Mouse (Mus musculus): Measurements from ENCODE around the gene Otop3. TPM values are rescaled to one million over a fixed set of nuclear protein-coding genes. Genes with fewer than 3 reads are reported as not detected.

Otop3 gene
- polyA plus RNA-seq, 1 experiment from 2014 or later: not detected

DNA sequence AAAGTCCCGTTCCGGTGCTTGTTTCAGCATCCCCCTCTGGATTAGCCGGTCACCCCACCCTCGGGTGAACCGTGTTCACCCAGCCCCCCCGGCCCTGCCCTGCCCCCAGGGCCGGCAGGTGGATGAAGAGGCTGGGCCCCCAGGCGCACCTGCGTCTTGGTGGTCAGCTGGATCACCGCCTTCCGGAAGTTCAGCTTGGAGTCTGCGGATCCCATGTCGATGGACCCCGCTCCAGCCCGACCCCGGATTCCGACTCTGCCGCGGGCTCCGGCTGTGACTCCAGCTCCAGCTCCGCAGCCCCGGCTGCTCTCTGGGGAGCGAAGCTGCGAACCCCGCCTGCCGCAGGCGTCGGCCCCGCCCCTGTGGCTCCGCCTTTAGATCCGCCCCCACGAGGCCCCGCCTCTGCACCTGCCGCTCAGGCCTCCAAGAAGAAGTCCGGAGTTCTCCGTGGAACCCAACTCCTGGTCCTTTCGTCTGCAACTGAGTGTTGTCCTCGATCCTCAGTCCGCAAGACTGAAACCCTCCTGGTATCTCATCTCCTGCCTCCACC lies 32.9 kb downstream of the Otop3 start, which contains the start of gene Hid1:
Gene Hid1 (minus strand): TSS at position 362 of the 550 bp plus-strand sequence.
- peak within 1 kb of the TSS; percentile 37 for H3K9ac ChIP-seq
- no peaks in the 10 kb centered on the region for H3K9me3 ChIP-seq
- under 1% methylated on average over 39 of the region's 39 CpGs for WGBS
- peak within 1 kb of the TSS; percentile 79 for H3K4me2 ChIP-seq (replicated peaks)
- peak within 1 kb of the TSS; percentile 37 for H3K4me3 ChIP-seq
- peak; percentile 67; the same call in 1 of the 2 replicates for ATAC-seq (ENCODE audit: insufficient number of reproducible peaks, insufficient read depth, low FRiP score, low TSS enrichment)
- H3K36me3 ChIP-seq: no peaks in the 10 kb centered on the region
- no peak within 1 kb of the TSS for H3K27ac ChIP-seq
- H3K4me1 ChIP-seq: peaks cover 8% of the 10 kb centered on the region
- peaks cover 56% of the 10 kb centered on the region for H3K27me3 ChIP-seq

DNA sequence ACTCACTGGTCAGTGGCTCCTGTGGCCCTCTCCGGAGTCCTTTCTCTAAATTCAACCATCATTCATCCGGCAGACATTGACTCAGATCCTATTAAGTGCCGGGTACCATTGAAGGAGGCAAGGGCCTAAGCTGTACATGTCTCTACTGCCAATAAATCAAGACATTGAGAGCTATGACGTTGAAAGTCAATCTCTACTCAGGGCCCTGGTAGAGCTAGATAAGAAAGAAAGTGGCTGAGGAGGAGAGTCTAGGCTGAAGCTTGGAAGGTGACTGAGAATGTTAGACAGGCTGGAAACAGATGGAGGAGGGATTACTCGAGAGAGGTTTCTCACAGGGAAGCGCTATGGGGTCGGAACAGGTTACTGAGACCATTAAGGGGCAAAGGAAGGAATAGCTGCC lies 35.8 kb downstream of the Otop3 start:
- Histone ChIP-seq H3K36me3 (no peaks in the 10 kb centered on the region), H3K9ac (no peak overlapping the region), H3K4me3 (no peak overlapping the region), H3K4me1 (peaks cover 8% of the 10 kb centered on the region), H3K4me2 (replicated peaks) (no peak overlapping the region), H3K27ac (no peak overlapping the region), H3K27me3 (peaks cover 76% of the 10 kb centered on the region), H3K9me3 (no peaks in the 10 kb centered on the region)
- no peak for ATAC-seq (ENCODE audit: insufficient number of reproducible peaks, insufficient read depth, low FRiP score, low TSS enrichment)
- WGBS: 59% methylated on average over 7 of the region's 7 CpGs

DNA sequence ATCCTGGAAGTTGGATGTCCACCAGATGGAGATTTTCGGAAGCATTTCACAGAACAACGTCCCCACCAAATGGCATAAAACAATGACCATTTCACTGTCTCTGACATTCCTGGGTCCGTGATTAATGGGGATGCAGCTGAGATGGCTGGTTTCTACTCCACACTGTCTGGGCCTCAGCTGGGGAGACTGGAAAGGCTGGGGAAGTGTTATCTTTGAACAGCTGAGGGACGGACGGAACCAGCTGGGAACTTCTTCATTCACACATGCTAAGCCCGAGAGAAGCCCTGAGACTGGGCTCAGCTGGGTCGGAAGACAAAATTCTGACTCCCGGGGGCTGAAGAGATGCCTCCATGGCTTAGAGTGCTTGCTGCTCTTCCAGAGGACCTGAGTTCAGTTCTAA lies 36.8 kb downstream of the Otop3 start:
- no peak overlapping the region for H3K4me2 ChIP-seq (replicated peaks)
- H3K9ac ChIP-seq: no peak overlapping the region
- no peak overlapping the region for H3K27ac ChIP-seq
- no peak for ATAC-seq (ENCODE audit: insufficient number of reproducible peaks, insufficient read depth, low FRiP score, low TSS enrichment)
- H3K9me3 ChIP-seq: no peaks in the 10 kb centered on the region
- peaks cover 8% of the 10 kb centered on the region for H3K4me1 ChIP-seq
- H3K36me3 ChIP-seq: no peaks in the 10 kb centered on the region
- WGBS: 67% methylated on average over 8 of the region's 8 CpGs
- H3K4me3 ChIP-seq: no peak overlapping the region
- peaks cover 75% of the 10 kb centered on the region for H3K27me3 ChIP-seq

DNA sequence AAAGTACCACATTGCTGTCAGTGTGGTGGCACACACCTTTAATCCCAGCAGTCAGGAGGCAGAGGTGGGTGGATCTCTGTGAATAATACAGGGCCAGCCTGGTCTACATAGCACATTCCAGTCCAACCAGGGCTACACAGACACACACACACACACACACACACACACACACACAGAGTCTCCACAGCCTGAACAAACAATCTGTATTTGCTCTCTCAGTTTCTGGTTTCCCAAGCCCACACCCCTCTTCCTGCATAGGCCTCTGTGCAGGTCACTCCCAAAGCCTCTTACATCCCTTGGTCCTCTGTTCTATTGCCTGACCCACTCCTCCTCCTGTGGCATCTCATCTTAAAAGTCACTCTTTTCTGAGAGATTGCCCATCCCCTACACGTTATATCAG lies 37.5 kb downstream of the Otop3 start:
- peaks cover 68% of the 10 kb centered on the region for H3K27me3 ChIP-seq
- H3K4me2 ChIP-seq (replicated peaks): no peak overlapping the region
- H3K4me3 ChIP-seq: no peak overlapping the region
- peaks cover 3% of the 10 kb centered on the region for H3K4me1 ChIP-seq
- H3K27ac ChIP-seq: no peak overlapping the region
- no peak for ATAC-seq (ENCODE audit: insufficient number of reproducible peaks, insufficient read depth, low FRiP score, low TSS enrichment)
- H3K36me3 ChIP-seq: no peaks in the 10 kb centered on the region
- no peak overlapping the region for H3K9ac ChIP-seq
- WGBS: 60% methylated on average over 1 of the region's 1 CpGs
- no peaks in the 10 kb centered on the region for H3K9me3 ChIP-seq

DNA sequence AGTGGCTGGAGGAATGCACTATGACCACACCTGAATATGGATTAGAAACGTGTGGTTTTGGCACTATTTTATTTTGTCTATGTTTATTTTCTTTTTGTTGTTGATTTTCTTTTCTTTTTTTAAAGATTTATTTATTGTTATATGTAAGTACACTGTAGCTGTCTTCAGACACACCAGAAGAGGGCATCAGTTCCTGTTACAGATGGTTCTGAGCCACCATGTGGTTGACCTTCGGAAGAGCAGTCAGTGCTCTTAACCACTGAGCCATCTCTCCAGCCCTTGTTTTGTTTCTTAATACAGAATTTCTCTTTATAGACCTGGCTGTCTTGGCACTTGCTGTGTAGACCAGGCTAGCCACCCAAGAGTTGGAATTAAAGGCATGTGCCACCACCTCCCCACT lies 38.2 kb downstream of the Otop3 start:
- 41% methylated on average over 2 of the region's 2 CpGs for WGBS

DNA sequence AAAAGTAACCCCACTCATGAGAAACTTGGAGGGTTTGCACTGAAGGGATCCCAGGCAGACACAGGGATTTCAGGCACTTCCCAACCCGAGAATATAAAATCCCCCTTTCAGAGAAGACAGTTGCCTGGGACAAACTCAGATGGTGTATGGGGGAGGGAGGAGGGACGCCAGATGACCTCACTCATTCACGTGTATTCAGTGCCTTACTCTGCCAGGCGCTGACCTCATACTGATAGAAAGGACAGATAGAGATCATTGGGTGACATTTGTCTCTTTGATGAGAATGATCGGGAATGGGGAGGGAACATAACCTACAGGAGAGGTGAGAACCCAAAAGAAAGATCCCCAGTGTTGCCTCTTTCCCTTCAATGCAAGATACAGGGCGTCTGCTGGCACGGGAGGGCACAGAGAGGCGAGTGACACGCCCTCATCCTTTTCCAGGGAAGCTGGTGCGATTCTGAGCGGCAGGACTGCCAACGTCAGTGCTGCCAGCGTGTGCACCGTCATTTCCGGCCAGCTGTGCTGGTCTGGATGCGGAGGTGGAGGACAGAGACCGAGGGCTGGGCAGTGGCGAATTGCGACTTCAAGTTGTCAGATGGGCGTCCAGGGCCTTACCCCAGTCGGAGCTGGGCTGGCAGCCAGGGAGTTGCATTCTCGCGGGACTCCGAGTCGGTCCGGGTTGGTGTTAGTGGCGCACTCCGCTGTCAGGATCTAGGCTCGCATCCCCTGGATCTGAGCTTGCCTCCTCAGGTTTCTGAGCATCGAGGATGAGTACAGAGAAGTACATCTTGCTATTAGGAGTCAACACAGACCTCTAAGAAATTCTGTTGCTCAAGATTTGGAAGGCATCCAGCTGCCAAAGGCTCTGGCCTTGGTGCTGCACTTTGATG lies 39.5 kb downstream of the Otop3 start:
- H3K27ac ChIP-seq: no peak overlapping the region
- ATAC-seq (ENCODE audit: insufficient number of reproducible peaks, insufficient read depth, low FRiP score, low TSS enrichment): no peak
- H3K27me3 ChIP-seq: peaks cover 49% of the 10 kb centered on the region
- no peaks in the 10 kb centered on the region for H3K36me3 ChIP-seq
- 2% methylated on average over 30 of the region's 30 CpGs for WGBS
- peak overlapping the region; percentile 20 for H3K9ac ChIP-seq
- no peaks in the 10 kb centered on the region for H3K9me3 ChIP-seq
- peak overlapping the region; percentile 52 for H3K4me2 ChIP-seq (replicated peaks)
- no peaks in the 10 kb centered on the region; the same call in 1 of the 2 replicates for H3K4me1 ChIP-seq
- H3K4me3 ChIP-seq: peak overlapping the region; percentile 31

More for the DNA sequence above, 38.2 kb downstream of the Otop3 start:
- peaks cover 61% of the 10 kb centered on the region for H3K27me3 ChIP-seq
- H3K9ac ChIP-seq: no peak overlapping the region
- no peaks in the 10 kb centered on the region for H3K36me3 ChIP-seq
- H3K4me3 ChIP-seq: no peak overlapping the region
- no peak overlapping the region for H3K27ac ChIP-seq
- H3K4me2 ChIP-seq (replicated peaks): no peak overlapping the region
- no peaks in the 10 kb centered on the region for H3K9me3 ChIP-seq
- ATAC-seq (ENCODE audit: insufficient number of reproducible peaks, insufficient read depth, low FRiP score, low TSS enrichment): no peak
- H3K4me1 ChIP-seq: no peaks in the 10 kb centered on the region; the same call in 1 of the 2 replicates

DNA sequence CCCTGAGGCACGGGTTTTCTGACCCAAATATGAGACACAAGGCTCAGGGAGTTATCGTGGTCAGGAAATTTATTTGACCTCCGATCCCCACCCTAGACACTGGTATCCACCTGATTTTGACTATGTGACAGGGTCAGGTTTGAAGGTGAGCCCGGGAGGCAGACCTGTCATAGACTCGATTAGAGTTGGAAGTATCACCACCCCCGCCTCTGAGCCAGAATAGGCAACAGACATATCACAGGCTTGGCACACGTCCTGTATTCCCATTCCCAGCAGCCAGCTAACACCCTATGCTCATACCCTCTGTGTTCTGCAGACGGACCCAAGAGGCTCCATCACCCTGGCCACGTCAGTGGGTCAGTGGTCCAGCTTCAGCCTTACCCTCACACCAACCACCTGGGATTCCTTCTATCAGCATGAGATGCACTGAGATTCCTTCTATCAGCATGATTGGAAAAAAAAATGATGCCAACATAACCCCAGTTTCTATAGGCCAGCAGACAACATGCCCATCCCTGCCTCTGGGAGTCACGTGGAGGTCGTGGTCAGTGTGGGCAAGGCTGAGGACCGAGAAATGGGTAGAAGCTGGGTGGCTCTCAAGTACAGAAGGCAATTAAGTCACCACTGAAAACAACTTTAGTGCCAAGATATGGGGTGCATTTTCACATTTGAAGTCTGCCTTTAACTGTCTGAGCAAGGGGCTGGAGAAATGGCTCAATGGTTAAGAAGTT lies 40.3 kb downstream of the Otop3 start:
- H3K27me3 ChIP-seq: peaks cover 43% of the 10 kb centered on the region
- peak overlapping the region; percentile 52 for H3K4me2 ChIP-seq (replicated peaks)
- no peak overlapping the region for H3K27ac ChIP-seq
- H3K36me3 ChIP-seq: no peaks in the 10 kb centered on the region
- H3K9ac ChIP-seq: no peak overlapping the region
- ATAC-seq (ENCODE audit: insufficient number of reproducible peaks, insufficient read depth, low FRiP score, low TSS enrichment): no peak
- 63% methylated on average over 12 of the region's 12 CpGs for WGBS
- H3K4me1 ChIP-seq: no peaks in the 10 kb centered on the region; the same call in 1 of the 2 replicates
- H3K4me3 ChIP-seq: no peak overlapping the region
- no peaks in the 10 kb centered on the region for H3K9me3 ChIP-seq

DNA sequence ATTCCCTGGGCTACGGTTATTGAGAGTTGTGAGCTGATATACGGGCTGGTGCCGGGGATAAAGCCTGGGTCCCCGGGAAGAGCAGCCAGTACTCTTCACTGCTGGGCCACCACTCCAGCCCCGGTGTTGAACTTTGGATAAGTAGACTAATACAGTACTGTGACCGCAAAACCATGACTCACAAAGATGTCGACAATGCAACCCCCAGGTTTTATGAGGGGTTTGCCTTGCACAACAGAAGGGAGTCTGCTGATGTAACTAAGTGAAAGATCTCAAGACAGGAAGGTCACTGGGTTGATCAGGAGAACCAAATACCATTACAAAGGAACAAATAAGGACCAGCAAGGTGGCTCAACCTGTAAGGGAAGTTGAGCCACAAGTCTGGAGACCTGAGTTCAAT lies 42.2 kb downstream of the Otop3 start:
- H3K4me2 ChIP-seq (replicated peaks): no peak overlapping the region
- H3K36me3 ChIP-seq: no peaks in the 10 kb centered on the region
- no peak for ATAC-seq (ENCODE audit: insufficient number of reproducible peaks, insufficient read depth, low FRiP score, low TSS enrichment)
- no peak overlapping the region for H3K27ac ChIP-seq
- H3K27me3 ChIP-seq: peaks cover 34% of the 10 kb centered on the region
- H3K9ac ChIP-seq: no peak overlapping the region
- no peaks in the 10 kb centered on the region for H3K9me3 ChIP-seq
- H3K4me1 ChIP-seq: no peaks in the 10 kb centered on the region; the same call in 1 of the 2 replicates
- 70% methylated on average over 7 of the region's 7 CpGs for WGBS
- no peak overlapping the region for H3K4me3 ChIP-seq

DNA sequence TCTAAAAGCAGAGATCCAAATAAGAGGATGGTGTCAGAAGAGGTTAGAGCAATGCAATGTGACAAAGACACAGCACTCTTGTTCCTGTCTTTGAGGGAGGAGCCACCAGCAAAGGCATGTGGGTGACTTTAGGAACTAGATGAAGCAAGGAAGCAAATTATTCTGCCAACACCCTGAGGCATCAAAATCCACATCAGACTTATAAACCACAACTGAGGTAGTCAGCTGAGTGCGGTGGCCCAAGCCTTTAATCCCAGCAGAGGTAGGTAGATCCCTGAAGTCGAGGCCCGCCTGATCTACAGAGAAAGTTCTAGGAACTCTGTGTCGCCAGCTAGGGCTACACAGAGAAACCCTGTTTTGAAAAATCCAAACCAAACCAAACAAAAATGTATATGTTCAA lies 42.7 kb downstream of the Otop3 start:
- no peaks in the 10 kb centered on the region for H3K9me3 ChIP-seq
- H3K27me3 ChIP-seq: peaks cover 34% of the 10 kb centered on the region
- H3K9ac ChIP-seq: no peak overlapping the region
- no peaks in the 10 kb centered on the region; the same call in 1 of the 2 replicates for H3K4me1 ChIP-seq
- no peak overlapping the region for H3K4me2 ChIP-seq (replicated peaks)
- H3K36me3 ChIP-seq: no peaks in the 10 kb centered on the region
- H3K4me3 ChIP-seq: no peak overlapping the region
- H3K27ac ChIP-seq: no peak overlapping the region
- no peak for ATAC-seq (ENCODE audit: insufficient number of reproducible peaks, insufficient read depth, low FRiP score, low TSS enrichment)
- WGBS: 79% methylated on average over 4 of the region's 4 CpGs

DNA sequence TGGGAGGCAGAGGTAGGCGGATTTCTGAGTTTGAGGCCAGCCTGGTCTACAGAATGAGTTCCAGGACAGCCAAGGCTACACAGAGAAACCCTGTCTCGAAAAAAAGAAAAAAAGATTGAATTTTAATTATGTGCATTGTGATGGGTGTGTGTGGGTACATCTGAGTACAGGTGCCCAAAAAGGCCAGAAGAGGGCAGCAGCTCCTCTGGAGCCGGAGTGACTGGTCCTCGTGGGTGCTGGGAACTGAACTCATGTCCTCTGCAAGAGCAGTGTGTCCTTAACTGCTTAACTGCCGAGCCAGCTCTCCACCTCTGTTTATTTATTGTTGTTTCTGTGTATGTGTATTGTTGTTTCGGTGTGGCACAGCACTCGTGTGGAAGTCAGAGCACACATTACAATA lies 43.3 kb downstream of the Otop3 start:
- Histone ChIP-seq H3K9ac (no peak overlapping the region), H3K4me1 (peaks cover 5% of the 10 kb centered on the region), H3K4me2 (replicated peaks) (no peak overlapping the region), H3K27ac (no peak overlapping the region), H3K9me3 (no peaks in the 10 kb centered on the region), H3K27me3 (peaks cover 34% of the 10 kb centered on the region), H3K36me3 (no peaks in the 10 kb centered on the region), H3K4me3 (no peak overlapping the region)
- 83% methylated on average over 7 of the region's 7 CpGs for WGBS
- no peak for ATAC-seq (ENCODE audit: insufficient number of reproducible peaks, insufficient read depth, low FRiP score, low TSS enrichment)

DNA sequence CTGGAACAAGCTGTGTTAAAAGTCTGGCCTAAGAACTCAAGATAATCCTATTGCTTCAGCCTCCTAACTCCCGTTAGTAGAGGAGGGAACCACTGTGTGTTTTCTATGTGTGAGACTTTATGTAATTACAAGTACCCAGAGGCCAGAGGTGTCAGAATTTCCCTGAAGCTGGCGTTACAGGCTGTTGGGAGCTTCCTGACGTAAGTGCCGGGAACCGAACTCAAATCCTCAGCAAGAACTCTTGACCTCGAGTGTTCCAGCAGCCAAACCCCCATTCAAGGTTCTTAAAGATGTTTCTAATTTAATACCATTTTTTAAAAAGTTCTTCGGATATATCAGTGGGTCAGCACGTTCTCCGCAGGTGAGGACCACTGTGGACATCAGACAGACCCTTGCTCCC lies 46.7 kb downstream of the Otop3 start:
- Histone ChIP-seq H3K27me3 (no peaks in the 10 kb centered on the region), H3K4me3 (peak overlapping the region; percentile 78), H3K9ac (no peak overlapping the region), H3K9me3 (no peaks in the 10 kb centered on the region), H3K4me1 (peaks cover 38% of the 10 kb centered on the region), H3K4me2 (replicated peaks) (peak overlapping the region; percentile 76), H3K27ac (no peak overlapping the region; the same call in 1 of the 2 replicates), H3K36me3 (no peaks in the 10 kb centered on the region)
- WGBS: 8% methylated on average over 9 of the region's 9 CpGs
- no peak for ATAC-seq (ENCODE audit: insufficient number of reproducible peaks, insufficient read depth, low FRiP score, low TSS enrichment)

Measured in embryonic facial prominence, embryonic 12.5 days (tissue).